Mouse (Mus musculus) right cerebral cortex, postnatal 4 days (tissue): ENCODE data around the gene Gm20388.
"Not testable (repeated sequence)": the region's sequence is repeated elsewhere in the genome, so short reads cannot be mapped to it uniquely, and the experiment has no call there.

ENCODE experiments used
- DNase-seq: peaks from one replicate; pipeline ENCODE4 v3.0.0-alpha.2; 2022

Gene Gm20388

DNA sequence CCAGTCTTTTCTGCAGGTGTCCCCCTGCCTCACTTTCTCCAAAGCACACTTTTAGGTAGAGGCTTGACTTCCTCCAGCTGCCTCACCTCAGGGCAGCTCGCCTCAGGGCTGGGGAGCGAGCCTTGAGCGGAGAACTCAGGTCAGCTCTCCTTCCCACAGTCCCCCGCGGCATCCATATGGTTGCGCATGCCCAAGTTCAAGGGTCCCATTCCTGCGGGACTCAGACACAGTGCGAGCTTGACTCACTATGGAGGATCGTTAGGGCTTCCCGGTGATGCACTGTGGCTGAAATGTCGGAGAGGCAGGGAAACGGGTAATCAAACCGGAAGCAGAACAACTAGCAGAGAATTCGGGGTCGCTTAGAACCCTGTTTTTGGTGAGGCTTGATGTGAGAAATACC is 794.5 kb downstream of the Gm20388 start:
- DNase-seq, result no peak

DNA sequence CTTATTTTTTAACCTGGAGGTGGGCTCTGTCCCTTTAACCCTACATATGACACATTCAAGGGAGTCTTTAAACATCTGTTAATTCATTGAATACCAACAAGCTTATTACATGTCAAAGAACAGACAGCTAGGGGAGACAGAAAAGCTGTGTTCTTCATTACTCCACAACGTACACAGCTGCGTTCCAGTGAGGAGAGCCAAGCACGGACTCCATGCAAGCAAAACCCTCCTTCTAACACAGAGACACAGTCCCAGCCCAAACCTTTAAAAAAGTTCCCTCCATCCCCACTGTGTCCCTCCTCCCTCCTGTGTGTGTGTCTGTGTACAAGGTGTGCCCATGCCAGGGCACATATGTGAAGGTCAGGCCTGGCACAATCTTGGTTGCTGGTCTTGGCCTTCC is 795.6 kb downstream of the Gm20388 start:
- DNase-seq, result no peak

DNA sequence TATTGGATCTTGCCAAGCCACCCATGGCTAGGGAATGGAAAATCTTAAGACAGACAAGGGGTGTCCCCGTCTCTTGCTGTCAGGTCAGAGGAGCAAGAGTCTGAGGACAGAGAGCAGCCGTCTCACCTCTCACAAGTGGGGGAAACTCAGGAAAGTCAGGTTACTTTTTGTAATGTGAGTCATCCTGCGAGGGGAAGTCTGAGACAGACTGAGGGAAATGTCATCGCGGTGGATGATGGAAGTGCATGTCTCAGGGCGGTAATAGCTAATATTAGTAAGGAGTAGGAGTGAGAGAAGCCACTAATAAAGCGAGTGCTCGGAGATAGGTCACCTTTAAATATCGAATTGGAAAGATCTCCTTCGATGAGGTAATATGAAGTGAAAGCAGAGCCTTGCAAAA is 798.5 kb downstream of the Gm20388 start:
- no peak for DNase-seq

DNA sequence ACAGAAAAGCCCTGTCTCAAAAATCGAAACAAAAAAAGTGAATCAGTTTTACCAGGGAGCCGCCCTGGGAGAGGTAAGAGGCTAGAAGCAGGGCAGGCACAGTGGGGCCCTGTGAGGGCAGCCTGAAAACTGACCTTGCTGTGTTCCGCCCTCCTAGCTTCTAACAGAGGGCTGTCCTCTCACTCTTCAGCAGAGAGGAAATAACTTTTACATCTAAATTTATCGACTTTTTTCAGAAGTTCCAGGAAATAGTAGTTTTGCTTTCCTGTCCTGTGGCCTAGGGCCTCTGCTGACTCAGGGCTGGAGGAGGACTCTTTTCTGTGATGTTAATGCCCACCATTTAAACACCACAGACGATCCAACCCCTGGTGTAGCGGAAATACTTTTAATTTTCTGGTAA is 804.6 kb downstream of the Gm20388 start:
- DNase-seq, result no peak

- DNase-seq, result no peak
These were observed 805.5 kb downstream of the Gm20388 start for GRCm38 (mm10) chr8:120715996-120716680.

GRCm38 (mm10) chr8:120719586-120720236 is 809.1 kb downstream of the Gm20388 start:
- no peak for DNase-seq

- DNase-seq, result no peak
These were observed 812.4 kb downstream of the Gm20388 start for GRCm38 (mm10) chr8:120723025-120723424.

DNA sequence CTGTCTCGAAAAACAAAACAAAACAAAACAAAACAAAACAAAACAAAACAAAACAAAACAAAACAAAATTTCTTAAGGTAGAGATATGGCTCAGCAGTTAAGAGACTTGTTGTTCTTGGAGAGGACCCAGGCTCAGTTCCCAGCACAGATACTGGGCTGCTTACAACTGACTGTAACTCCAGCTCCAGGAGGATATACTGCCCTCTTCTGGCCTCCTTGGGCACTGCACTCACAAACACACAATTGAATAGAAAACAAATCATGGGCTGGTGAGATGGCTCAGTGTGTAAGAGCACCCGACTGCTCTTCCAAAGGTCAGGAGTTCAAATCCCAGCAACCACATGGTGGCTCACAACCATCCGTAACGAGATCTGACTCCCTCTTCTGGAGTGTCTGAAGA is 813.5 kb downstream of the Gm20388 start:
- DNase-seq, result not testable (repeated sequence)

DNA sequence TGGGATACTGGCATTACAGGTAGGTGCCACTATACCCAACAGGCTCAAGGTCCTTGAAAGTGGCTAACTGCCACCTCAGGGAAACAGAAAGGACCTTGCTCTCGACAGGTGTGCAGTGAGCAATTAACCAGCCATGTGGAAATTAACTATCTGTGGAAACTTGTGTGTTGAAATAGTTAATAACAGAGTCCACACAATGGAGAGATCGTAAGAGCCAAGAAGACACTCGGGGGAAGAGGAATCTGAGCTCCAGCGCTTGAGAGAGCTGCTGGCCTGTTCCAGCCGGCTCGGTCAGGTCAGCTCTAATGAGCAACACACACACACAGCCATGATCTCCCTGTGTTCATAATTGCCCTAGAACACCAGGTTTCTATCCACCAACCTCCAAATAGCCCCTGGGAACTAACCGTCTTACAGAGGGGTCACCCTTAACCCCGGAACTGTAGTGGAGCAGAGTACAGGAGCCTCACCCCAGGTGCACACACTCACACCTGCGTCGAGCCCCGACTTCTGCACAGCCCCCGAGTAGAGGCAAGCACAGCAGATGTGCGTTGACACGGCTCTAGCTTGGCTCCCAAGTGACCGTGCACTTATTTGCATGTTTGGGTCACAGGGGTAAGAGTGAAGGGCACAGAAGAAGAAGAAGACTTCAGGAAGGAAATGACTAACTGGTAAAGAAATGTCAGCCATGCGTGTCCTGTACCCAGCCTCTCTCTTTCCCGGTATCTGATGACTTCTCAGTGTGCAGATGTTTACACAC is 814.4 kb downstream of the Gm20388 start:
- no peak for DNase-seq

DNA sequence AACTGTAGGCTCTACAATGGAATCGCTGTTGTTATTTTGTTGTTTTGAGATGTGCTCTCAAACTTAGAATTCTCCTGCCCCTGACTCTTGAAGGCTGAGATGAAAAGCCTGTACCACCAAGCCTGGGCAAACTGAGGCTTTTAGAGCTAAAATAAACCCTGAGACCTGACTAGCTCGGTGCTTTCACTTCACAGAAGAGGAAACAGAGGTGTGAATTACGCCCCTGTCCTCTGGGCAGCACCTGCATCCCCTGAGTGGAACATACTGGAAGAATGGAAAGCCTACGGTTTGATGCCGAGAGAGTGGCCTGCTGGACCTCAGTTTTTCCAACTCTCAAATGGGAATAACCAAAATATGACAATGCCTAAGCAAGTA is 814.9 kb downstream of the Gm20388 start:
- DNase-seq, result no peak

- no peak for DNase-seq
These were observed 815.4 kb downstream of the Gm20388 start for GRCm38 (mm10) chr8:120726051-120726450.

DNA sequence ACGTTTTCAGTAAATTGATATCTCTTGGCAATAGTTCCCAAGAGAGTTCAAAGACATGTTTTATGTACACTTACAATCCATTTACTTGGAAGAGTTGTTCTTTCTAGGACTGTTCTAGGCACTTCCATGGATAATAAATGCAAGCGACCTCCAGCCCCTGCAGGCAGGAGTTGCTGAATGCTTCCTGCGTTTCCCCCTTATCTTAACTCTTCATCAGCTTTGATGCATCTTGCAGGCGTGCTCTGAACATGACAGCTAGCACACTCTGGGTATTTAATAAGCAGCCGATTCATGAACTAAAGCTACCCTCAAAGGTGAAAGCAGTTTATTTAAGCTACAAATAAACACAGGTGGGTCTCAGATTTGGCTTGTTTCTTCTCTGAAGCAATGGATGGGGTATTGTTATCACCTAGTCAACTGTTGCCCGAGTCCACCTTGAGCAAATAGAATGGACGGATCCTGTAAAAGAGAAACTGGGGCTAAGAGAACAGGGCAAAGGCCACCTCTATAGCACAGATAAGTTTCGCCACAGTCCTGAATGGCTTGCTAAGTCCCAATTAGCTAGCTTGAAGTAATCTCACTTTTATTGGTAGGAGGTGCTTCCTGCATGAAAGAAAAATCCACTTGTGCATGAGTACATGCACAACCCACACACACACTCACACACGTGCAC is 818.0 kb downstream of the Gm20388 start:
- no peak for DNase-seq

- no peak for DNase-seq
These were observed 820.9 kb downstream of the Gm20388 start for GRCm38 (mm10) chr8:120731582-120731981.

DNA sequence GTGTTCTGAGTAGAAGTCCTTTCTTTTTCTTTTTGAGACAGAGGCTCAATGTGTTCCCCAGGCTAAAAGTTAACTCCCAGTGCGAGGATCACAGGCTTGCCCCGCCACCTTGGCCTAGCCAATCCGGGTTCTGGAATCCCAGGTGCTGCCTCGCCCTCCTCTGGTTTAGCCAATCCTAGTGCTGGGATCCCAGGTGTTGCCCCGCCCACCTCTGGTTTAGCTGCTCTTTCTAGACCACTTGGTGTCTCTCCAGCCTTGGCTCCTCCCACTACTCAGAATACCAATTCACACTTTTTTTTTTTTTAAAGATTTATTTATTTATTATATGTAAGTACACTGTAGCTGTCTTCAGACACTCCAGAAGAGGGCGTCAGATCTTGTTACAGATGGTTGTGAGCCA is 821.4 kb downstream of the Gm20388 start:
- DNase-seq, result no peak

- peak; percentile 88 for DNase-seq
These were observed 825.3 kb downstream of the Gm20388 start, which contains the start of gene Irf8 for GRCm38 (mm10) chr8:120735770-120736481. TSS of gene Irf8 (plus strand) at chr8:120736358.

DNA sequence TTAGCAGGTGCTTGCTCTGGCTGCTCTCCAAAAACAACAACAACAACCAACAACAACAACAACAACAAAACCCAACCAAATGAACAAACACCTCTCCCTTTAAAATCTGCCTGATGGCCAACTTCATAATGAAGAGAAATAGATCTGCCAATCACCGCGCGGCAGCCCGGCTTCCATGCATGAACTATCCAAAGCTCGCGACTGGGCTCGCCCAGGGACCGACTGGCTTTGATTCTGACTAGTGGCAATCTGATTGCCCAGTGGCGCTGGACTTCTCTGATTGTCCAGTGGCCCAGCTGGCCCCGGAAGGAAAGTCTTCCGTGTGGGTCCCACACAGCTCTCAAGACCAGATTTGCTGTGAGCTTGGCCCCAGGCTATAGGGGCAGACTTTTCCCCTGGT is 825.8 kb downstream of the Gm20388 start:
- peak; percentile 37 for DNase-seq

DNA sequence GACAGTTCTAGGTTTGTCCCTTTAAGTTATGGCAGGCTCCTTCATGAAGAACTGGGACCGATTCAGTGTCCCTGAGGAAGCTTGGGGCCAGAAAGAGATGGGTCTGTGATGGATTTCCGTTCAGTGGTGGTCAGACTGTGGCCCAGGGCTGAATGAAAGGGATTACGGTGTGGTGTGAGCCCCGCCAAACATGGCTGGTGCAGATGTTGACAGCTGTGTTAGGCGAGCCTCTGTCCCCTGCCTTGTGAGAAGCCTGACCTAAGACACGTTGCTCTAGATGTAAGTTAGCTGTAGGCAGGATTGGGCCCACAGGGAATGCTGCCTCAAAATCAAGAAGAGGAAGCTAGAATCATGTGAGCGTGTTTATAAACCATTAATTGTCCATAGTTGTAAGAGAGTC is 826.5 kb downstream of the Gm20388 start:
- no peak for DNase-seq

DNA sequence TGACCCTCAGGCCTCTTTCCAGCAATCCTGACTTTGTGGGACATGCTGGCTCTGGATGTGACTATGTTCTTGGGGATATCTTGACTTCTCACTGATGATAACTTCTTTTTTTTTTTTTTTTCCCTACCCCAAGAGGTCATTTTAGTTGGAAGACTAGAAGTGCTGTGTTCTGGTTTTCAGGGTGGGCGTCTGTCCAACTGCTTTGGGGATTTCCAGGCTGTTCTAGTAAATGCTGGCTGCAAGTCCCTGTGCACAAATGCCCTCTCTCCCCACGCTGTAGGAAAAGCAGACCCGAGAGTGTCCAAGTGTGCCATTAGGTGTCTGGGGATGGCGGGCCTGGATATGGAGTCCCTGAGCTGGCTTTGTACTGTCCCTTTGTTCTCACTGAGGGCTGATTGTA is 828.1 kb downstream of the Gm20388 start:
- DNase-seq, result no peak

- no peak for DNase-seq
These were observed 828.9 kb downstream of the Gm20388 start for GRCm38 (mm10) chr8:120739526-120739925.

DNA sequence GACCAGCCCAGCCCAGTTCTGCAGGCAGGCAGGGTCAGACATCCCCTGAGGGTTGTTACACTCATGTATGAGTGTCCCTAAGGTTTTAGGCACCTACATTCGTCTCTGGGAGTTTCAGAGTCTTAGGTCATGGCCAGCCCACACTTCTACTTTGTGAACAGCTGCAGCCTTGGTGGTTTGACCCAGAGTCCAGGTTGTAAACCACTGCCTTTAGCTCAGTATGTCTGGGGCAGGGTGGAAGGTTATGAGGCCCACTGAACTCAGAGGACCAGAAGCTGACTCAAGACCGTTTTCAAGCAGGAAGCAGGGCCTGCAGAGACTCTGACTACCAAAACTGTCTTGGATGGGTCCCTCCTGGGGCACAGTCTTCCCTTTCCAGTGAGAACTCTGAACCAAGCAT is 829.9 kb downstream of the Gm20388 start:
- no peak for DNase-seq

DNA sequence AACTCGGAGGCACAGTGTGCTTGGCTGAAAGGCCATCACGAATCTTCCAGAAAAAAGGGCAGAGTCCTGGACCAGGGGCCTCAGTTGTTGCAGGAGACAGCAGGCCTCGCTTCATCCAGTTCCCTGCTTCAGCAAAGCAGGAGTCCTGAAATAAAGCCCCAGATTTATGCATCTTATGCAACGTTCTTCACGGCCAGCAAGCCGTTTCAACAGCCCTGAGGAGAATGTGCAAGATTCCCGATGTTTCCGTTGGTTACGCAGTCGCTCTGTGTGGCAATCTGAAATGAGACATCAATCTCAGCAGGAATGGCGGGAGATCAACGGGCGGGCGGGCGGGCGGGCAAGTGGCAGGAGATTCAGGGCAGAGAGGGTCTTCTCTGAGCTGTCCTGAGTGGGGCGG is 830.4 kb downstream of the Gm20388 start:
- no peak for DNase-seq

GRCm38 (mm10) chr8:120741815-120742530 is 831.3 kb downstream of the Gm20388 start:
- no peak for DNase-seq
